8 mouse cellular contexts compared by ENCODE assay signal in the genomic region with DNA sequence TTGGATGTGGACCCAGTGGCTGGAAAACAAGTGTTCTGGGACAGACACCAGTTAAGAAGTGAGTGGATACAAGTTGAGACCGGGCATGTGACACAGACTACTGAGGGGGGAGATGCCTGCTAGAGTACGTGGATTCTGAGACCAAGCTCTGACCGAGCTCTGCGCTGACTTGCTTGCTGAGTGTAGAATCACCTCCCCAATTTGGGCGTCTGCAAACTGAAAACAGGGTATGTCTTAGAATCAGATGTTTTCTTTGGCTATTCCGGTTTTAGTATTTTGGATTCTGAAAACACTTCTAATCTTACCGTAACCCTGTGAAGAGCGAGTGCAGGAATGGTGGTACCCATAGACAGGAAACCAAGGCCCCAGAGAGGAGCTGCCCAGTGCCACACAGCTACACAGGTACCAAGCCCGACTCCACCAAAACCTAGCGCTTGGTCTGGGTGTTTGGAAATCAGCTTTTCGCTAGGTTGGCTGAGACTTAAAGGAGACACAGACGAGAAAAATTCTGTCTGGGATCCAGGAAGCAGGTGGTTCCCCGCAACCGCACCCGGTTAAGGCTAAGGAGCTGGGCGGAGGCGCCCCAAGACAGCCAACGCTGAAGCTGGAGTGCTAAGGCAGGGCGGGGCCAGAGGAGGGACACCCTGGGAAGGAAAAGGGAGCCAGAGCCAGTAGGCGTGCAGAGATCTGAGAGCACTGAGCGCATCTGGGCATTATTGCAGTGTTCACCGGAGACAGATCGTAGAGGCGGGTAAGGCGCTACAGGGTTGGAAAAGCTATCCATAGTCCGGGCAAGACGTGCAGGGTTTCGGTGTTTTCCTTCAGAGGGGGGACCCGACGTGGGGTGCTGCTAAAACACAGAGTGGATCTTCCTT. TPM values are rescaled to one million over a fixed set of nuclear protein-coding genes. Genes with fewer than 3 reads are reported as not detected.
DNase-seq lines count a peak whose midpoint lies in the region; ATAC-seq and TF ChIP-seq lines count a peak whose summit lies in the region.
"Had no signal": no experiment of that assay in that cellular context is flagged by ENCODE, and none has a peak within 500 bp of the region (broad histone marks: within the 10 kb centered on the region; RNA-seq: fewer than 3 reads in every experiment).

No protein-coding gene starts in this region.

- H3K27ac ChIP-seq in bone marrow macrophage, adult 2 months (ENCODE audit: insufficient read depth, low read depth, low read length) = no peak overlapping the region
- H3K27ac ChIP-seq in heart, embryonic 11.5 days (ENCODE audit: low read depth, low read length) = no peak overlapping the region
- H3K27ac ChIP-seq in liver, adult 2 months (replicated peaks; ENCODE audit: insufficient read depth, low read depth, low read length) = no peak overlapping the region
- no peak overlapping the region for H3K27ac ChIP-seq in midbrain, embryonic 15.5 days
- no peak overlapping the region for H3K27ac ChIP-seq in testis, adult 2 months (ENCODE audit: control insufficient read depth, insufficient read depth, low read depth, low read length)

- ATAC-seq in erythroid progenitor cell, adult 5-6 weeks (replicated peaks; ENCODE audit: low FRiP score, poor library complexity, severe bottlenecking) = peak; percentile 75
- no peak for ATAC-seq in heart, embryonic 11.5 days (replicated peaks; ENCODE audit: insufficient number of reproducible peaks, low FRiP score, low TSS enrichment)
- ATAC-seq in midbrain, embryonic 15.5 days (replicated peaks) = 0 out of 2 replicates have a peak, but pooled peaks have one; percentile 60

- H3K4me1 ChIP-seq in bone marrow macrophage, adult 2 months (ENCODE audit: control insufficient read depth, insufficient read depth, low read length) = peaks cover 39% of the 10 kb centered on the region
- H3K4me1 ChIP-seq in heart, embryonic 11.5 days (ENCODE audit: control insufficient read depth, insufficient read depth, low read length) = no peaks in the 10 kb centered on the region
- no peaks in the 10 kb centered on the region for H3K4me1 ChIP-seq in liver, adult 2 months (ENCODE audit: control insufficient read depth, insufficient read depth, low read length)
- peaks cover 13% of the 10 kb centered on the region for H3K4me1 ChIP-seq in midbrain, embryonic 15.5 days
- peaks cover 12% of the 10 kb centered on the region for H3K4me1 ChIP-seq in testis, adult 2 months (ENCODE audit: control insufficient read depth, insufficient read depth, low read length)

- no peak for TF ChIP-seq CTCF in bone marrow macrophage, adult 2 months (IDR thresholded peaks at IDR 0.05; ENCODE audit: low read depth, low read length)
- no peak for TF ChIP-seq CTCF in liver, adult 2 months (IDR thresholded peaks at IDR 0.05; ENCODE audit: low read depth, low read length)
- no peak for TF ChIP-seq CTCF in testis, adult 2 months (IDR thresholded peaks at IDR 0.05; ENCODE audit: control insufficient read depth, insufficient read depth, insufficient replicate concordance, low read depth, low read length)

- no peaks in the 10 kb centered on the region for H3K36me3 ChIP-seq in heart, embryonic 11.5 days (ENCODE audit: control insufficient read depth, insufficient read depth, low read length)
- no peaks in the 10 kb centered on the region for H3K36me3 ChIP-seq in liver, adult 2 months (ENCODE audit: control insufficient read depth, insufficient read depth, low read length)
- no peaks in the 10 kb centered on the region for H3K36me3 ChIP-seq in midbrain, embryonic 15.5 days (replicated peaks)
- no peaks in the 10 kb centered on the region for H3K36me3 ChIP-seq in testis, adult 2 months (ENCODE audit: control insufficient read depth, insufficient read depth, low read length)

- no peak for TF ChIP-seq POLR2A in bone marrow macrophage, adult 2 months (IDR thresholded peaks at IDR 0.05; ENCODE audit: borderline replicate concordance, low read depth, low read length)
- no peak for TF ChIP-seq POLR2A in liver, adult 2 months (IDR thresholded peaks at IDR 0.05; ENCODE audit: extremely low read depth, insufficient read depth, low read length)
- TF ChIP-seq POLR2A in testis, adult 2 months (IDR thresholded peaks at IDR 0.05; ENCODE audit: control insufficient read depth, low read depth, low read length) = no peak

- H3K4me3 ChIP-seq in bone marrow macrophage, adult 2 months (ENCODE audit: insufficient read depth, low read length) = peak overlapping the region; percentile 48
- peak overlapping the region; percentile 41 for H3K4me3 ChIP-seq in heart, embryonic 11.5 days (ENCODE audit: low read depth, low read length)
- peak overlapping the region; percentile 6 for H3K4me3 ChIP-seq in liver, adult 2 months (ENCODE audit: insufficient read depth, low read depth, low read length)
- H3K4me3 ChIP-seq in midbrain, embryonic 15.5 days = peak overlapping the region; percentile 30
- H3K4me3 ChIP-seq in testis, adult 2 months (ENCODE audit: control insufficient read depth, low read depth, low read length) = peak overlapping the region; percentile 85

- peak overlapping the region; percentile 92 for H3K4me2 ChIP-seq in heart, embryonic 11.5 days
- H3K4me2 ChIP-seq in midbrain, embryonic 15.5 days = peak overlapping the region; percentile 57

- WGBS in heart, embryonic 11.5 days (ENCODE audit: insufficient replicate concordance) = 7% methylated on average over 30 of the region's 30 CpGs
- 19% methylated on average over 30 of the region's 30 CpGs for WGBS in liver, adult 2 months
- WGBS in midbrain, embryonic 15.5 days = 8% methylated on average over 30 of the region's 30 CpGs

- no peaks in the 10 kb centered on the region for H3K9me3 ChIP-seq in heart, embryonic 11.5 days (replicated peaks; ENCODE audit: control insufficient read depth, low read length)
- no peaks in the 10 kb centered on the region for H3K9me3 ChIP-seq in midbrain, embryonic 15.5 days

- H3K79me2 ChIP-seq in liver, adult 2 months (ENCODE audit: control insufficient read depth, insufficient read depth, low read length) = no peaks in the 10 kb centered on the region

- H3K27me3 ChIP-seq in heart, embryonic 11.5 days (ENCODE audit: control insufficient read depth, insufficient read depth, low read length) = peaks cover 40% of the 10 kb centered on the region
- H3K27me3 ChIP-seq in liver, adult 2 months (ENCODE audit: control insufficient read depth, insufficient read depth, low read length) = peaks cover 2% of the 10 kb centered on the region; the same call in 1 of the 2 replicates
- H3K27me3 ChIP-seq in midbrain, embryonic 15.5 days (replicated peaks) = peaks cover 41% of the 10 kb centered on the region
- H3K27me3 ChIP-seq in testis, adult 2 months (ENCODE audit: control insufficient read depth, insufficient read depth, low read length) = peaks cover 7% of the 10 kb centered on the region

- peak; percentile 42 for DNase-seq in kidney, adult 9 months
- no peak for DNase-seq in liver, adult 2 months (ENCODE audit: extremely low read depth, low read depth, low spot score)

- H3K9ac ChIP-seq in heart, embryonic 11.5 days (ENCODE audit: low read depth, low read length) = peak overlapping the region; percentile 35
- peak overlapping the region; percentile 9; the same call in 1 of the 2 replicates for H3K9ac ChIP-seq in liver, adult 2 months (ENCODE audit: low read depth, low read length)
- peak overlapping the region; percentile 18; the same call in 1 of the 2 replicates for H3K9ac ChIP-seq in midbrain, embryonic 15.5 days

RNA-seq across cellular contexts. Expression of a gene that starts 2.0 kb away (rescaled TPM):
- 1.7 and 5.0 TPM in 2 replicates for polyA plus RNA-seq in bone marrow macrophage, adult 2 months (2012; ENCODE audit: insufficient read depth, insufficient read length, missing spikeins)
- not detected in 2 replicates for total RNA-seq in erythroid progenitor cell, adult 5-6 weeks (2015; ENCODE audit: low replicate concordance)
- total RNA-seq in erythroid progenitor cell, adult 5-6 weeks (2017; ENCODE audit: low replicate concordance) = not detected in 2 replicates
- 5.7 and 5.9 TPM in 2 replicates for polyA plus RNA-seq in heart, embryonic 11.5 days (2014; fragmentation: Nextera tagmentation; extraction: Ambion mirVana)
- 1.8 and 4.5 TPM in 2 replicates for total RNA-seq in liver, adult 2 months (2014; rRNA removed)
- 0.78 and 1.6 TPM in 2 replicates for polyA plus RNA-seq in liver, adult 2 months (2012; rRNA removed)
- polyA plus RNA-seq in midbrain, embryonic 15.5 days (2015; fragmentation: Nextera tagmentation; extraction: Ambion mirVana) = 0.60 and 0.98 TPM in 2 replicates
- polyA plus RNA-seq in testis, adult 2 months (2012; rRNA removed) = 193 and 197 TPM in 2 replicates
- total RNA-seq: layer of hippocampus, postnatal 14 days had no signal

RNA-seq across cellular contexts. Expression of a gene that starts 19.2 kb away (rescaled TPM):
- 2.4 and 4.2 TPM in 2 replicates for polyA plus RNA-seq in bone marrow macrophage, adult 2 months (2012; ENCODE audit: insufficient read depth, insufficient read length, missing spikeins)
- not detected in 2 replicates for total RNA-seq in erythroid progenitor cell, adult 5-6 weeks (2015; ENCODE audit: low replicate concordance)
- not detected in 2 replicates for total RNA-seq in erythroid progenitor cell, adult 5-6 weeks (2017; ENCODE audit: low replicate concordance)
- 12.8 and 17.3 TPM in 2 replicates for polyA plus RNA-seq in heart, embryonic 11.5 days (2014; fragmentation: Nextera tagmentation; extraction: Ambion mirVana)
- 3.8 and 5.8 TPM in 2 replicates for total RNA-seq in liver, adult 2 months (2014; rRNA removed)
- polyA plus RNA-seq in liver, adult 2 months (2012; rRNA removed) = 4.5 and 5.2 TPM in 2 replicates
- polyA plus RNA-seq in midbrain, embryonic 15.5 days (2015; fragmentation: Nextera tagmentation; extraction: Ambion mirVana) = 16.0 and 19.4 TPM in 2 replicates
- 2.2 TPM in 2 replicates for polyA plus RNA-seq in testis, adult 2 months (2012; rRNA removed)

RNA-seq across cellular contexts. Expression of a gene that starts 48.9 kb away (rescaled TPM):
- 14.1 and 14.4 TPM in 2 replicates for polyA plus RNA-seq in bone marrow macrophage, adult 2 months (2012; ENCODE audit: insufficient read depth, insufficient read length, missing spikeins)
- total RNA-seq in erythroid progenitor cell, adult 5-6 weeks (2015; ENCODE audit: low replicate concordance) = 14.1 and 19.3 TPM in 2 replicates
- total RNA-seq in erythroid progenitor cell, adult 5-6 weeks (2017; ENCODE audit: low replicate concordance) = 16.0 and 18.9 TPM in 2 replicates
- 2.2 and 2.6 TPM in 2 replicates for polyA plus RNA-seq in heart, embryonic 11.5 days (2014; fragmentation: Nextera tagmentation; extraction: Ambion mirVana)
- 3.5 and 3.6 TPM in 2 replicates for total RNA-seq in liver, adult 2 months (2014; rRNA removed)
- polyA plus RNA-seq in liver, adult 2 months (2012; rRNA removed) = 0.59 and 0.65 TPM in 2 replicates
- 29.9 and 30.6 TPM in 2 replicates for polyA plus RNA-seq in midbrain, embryonic 15.5 days (2015; fragmentation: Nextera tagmentation; extraction: Ambion mirVana)
- polyA plus RNA-seq in testis, adult 2 months (2012; rRNA removed) = 5.3 and 6.5 TPM in 2 replicates

RNA-seq across cellular contexts. Expression of a gene that starts 56.9 kb away (rescaled TPM):
- polyA plus RNA-seq in bone marrow macrophage, adult 2 months (2012; ENCODE audit: insufficient read depth, insufficient read length, missing spikeins) = 55.3 and 61.5 TPM in 2 replicates
- 54.9 and 62.0 TPM in 2 replicates for total RNA-seq in erythroid progenitor cell, adult 5-6 weeks (2015; ENCODE audit: low replicate concordance)
- total RNA-seq in erythroid progenitor cell, adult 5-6 weeks (2017; ENCODE audit: low replicate concordance) = 129 and 249 TPM in 2 replicates
- polyA plus RNA-seq in heart, embryonic 11.5 days (2014; fragmentation: Nextera tagmentation; extraction: Ambion mirVana) = 44.6 and 50.6 TPM in 2 replicates
- total RNA-seq in liver, adult 2 months (2014; rRNA removed) = 8.9 and 9.0 TPM in 2 replicates
- 2.7 and 3.8 TPM in 2 replicates for polyA plus RNA-seq in liver, adult 2 months (2012; rRNA removed)
- 49.0 and 53.8 TPM in 2 replicates for polyA plus RNA-seq in midbrain, embryonic 15.5 days (2015; fragmentation: Nextera tagmentation; extraction: Ambion mirVana)
- 50.6 and 51.6 TPM in 2 replicates for polyA plus RNA-seq in testis, adult 2 months (2012; rRNA removed)

Comparison
In these comparisons a context has a peak if more than half of its experiments do, and no peak if none do; other contexts are left out.
1. H3K4me3 ChIP-seq: peak in every context shown above with its lines; median percentile 85 in testis, adult 2 months; 48 in bone marrow macrophage, adult 2 months; 41 in heart, embryonic 11.5 days; 30 in midbrain, embryonic 15.5 days; 6 in liver, adult 2 months.
2. RNA of a gene that starts 2.0 kb away (polyA plus RNA-seq): 193 to 197 TPM in testis, adult 2 months; 5.7 to 5.9 TPM in heart, embryonic 11.5 days, 1.7 to 5.0 TPM in bone marrow macrophage, adult 2 months, 0.78 to 1.6 TPM in liver, adult 2 months and 0.60 to 0.98 TPM in midbrain, embryonic 15.5 days; every median in the first group is over 10 times any median in the second.
3. Peak in every context shown above with its lines, with median percentiles within 50 percentile points of each other: H3K9ac ChIP-seq.